Mouse (Mus musculus) limb, embryonic 11.5 days (tissue): ENCODE measurements around the gene Fam57a. TPM values are rescaled to one million over a fixed set of nuclear protein-coding genes. Genes with fewer than 3 reads are reported as not detected.

Source experiments
- ATAC-seq: fragments of 200-750 bp; cut with Nextera tagmentation; 2 replicates; pipeline ENCODE4 v1.8.0; 2017; ENCODE audit warnings: low read depth; ENCODE audit not compliant: insufficient number of reproducible peaks, low FRiP score, low TSS enrichment
- DNase-seq: peaks from one replicate; pipeline ENCODE4 v3.0.0-alpha.2; 2015; ENCODE audit warnings: low spot score
- H3K27ac ChIP-seq: fragments of 300-500 bp; sonication (generic); replicated peaks from 2 replicates; pipeline ENCODE4 v1.5.1; 2014; ENCODE audit warnings: low read depth, mild to moderate bottlenecking, low read length
- H3K27me3 ChIP-seq: fragments of 300-500 bp; sonication (generic); 2 replicates; pipeline ENCODE4 v1.6.1; 2014; ENCODE audit warnings: mild to moderate bottlenecking, low read length, mixed read lengths; ENCODE audit not compliant: control insufficient read depth, insufficient read depth
- H3K36me3 ChIP-seq: fragments of 300-500 bp; sonication (generic); 2 replicates; pipeline ENCODE4 v1.6.1; 2014; ENCODE audit warnings: mild to moderate bottlenecking, low read length, moderate library complexity, mixed read lengths; ENCODE audit not compliant: control insufficient read depth, insufficient read depth
- H3K4me1 ChIP-seq: fragments of 300-500 bp; sonication (generic); 2 replicates; pipeline ENCODE4 v1.6.1; 2014; ENCODE audit warnings: low read length, mixed read lengths; ENCODE audit not compliant: control insufficient read depth, insufficient read depth
- H3K4me2 ChIP-seq: fragments of 300-500 bp; sonication (generic); 2 replicates; pipeline ENCODE4 v1.6.1; 2014; ENCODE audit warnings: low read depth, mild to moderate bottlenecking, moderate library complexity; ENCODE audit not compliant: severe bottlenecking
- H3K4me3 ChIP-seq: fragments of 300-500 bp; sonication (generic); 2 replicates; pipeline ENCODE4 v1.5.1; 2014; ENCODE audit warnings: low read depth, low read length
- H3K9ac ChIP-seq: fragments of 300-500 bp; sonication (generic); 2 replicates; pipeline ENCODE4 v1.6.1; 2014; ENCODE audit warnings: mild to moderate bottlenecking, low read length
- H3K9me3 ChIP-seq: fragments of 300-500 bp; sonication (generic); 2 replicates; pipeline ENCODE4 v1.6.1; 2016; ENCODE audit warnings: low read length; ENCODE audit not compliant: control insufficient read depth
- WGBS: fragments of 180-500 bp; shearing (Covaris S2); extraction: QIAGEN DNeasy Blood & Tissue Kit; methylation state at CpG from one replicate; pipeline ENCODE4 v1.1.7; 2014; 5-methylcytosine and 5-hydroxymethylcytosine counted together
- polyA plus RNA-seq: library from polyadenylated mRNA; unstranded; fragments of >200 nt; fragmentation: Nextera tagmentation; extraction: Ambion mirVana; gene quantifications from 2 replicates; pipeline ENCODE4 v1.2.1, GENCODE M21; 2014

Gene Fam57a
- polyA plus RNA-seq, 1 experiment from 2014 or later: 37.0 TPM

GRCm38 (mm10) chr11:76148055-76149008, 31.1 kb upstream of the Fam57a start:
- WGBS: 89% methylated on average over 8 of the region's 8 CpGs
- Histone ChIP-seq H3K9me3 (no peaks in the 10 kb centered on the region), H3K4me1 (no peaks in the 10 kb centered on the region), H3K9ac (no peak overlapping the region), H3K27me3 (no peaks in the 10 kb centered on the region), H3K36me3 (no peaks in the 10 kb centered on the region), H3K4me2 (no peak overlapping the region), H3K27ac (no peak overlapping the region), H3K4me3 (no peak overlapping the region)
- DNase-seq (no peak), ATAC-seq (no peak)

GRCm38 (mm10) chr11:76150980-76151379, 28.5 kb upstream of the Fam57a start:
- Histone ChIP-seq H3K27ac (no peak overlapping the region), H3K9me3 (no peaks in the 10 kb centered on the region), H3K4me2 (no peak overlapping the region), H3K9ac (no peak overlapping the region), H3K36me3 (no peaks in the 10 kb centered on the region; the same call in 1 of the 2 replicates), H3K27me3 (no peaks in the 10 kb centered on the region), H3K4me3 (no peak overlapping the region), H3K4me1 (no peaks in the 10 kb centered on the region)
- WGBS: 45% methylated on average over 4 of the region's 4 CpGs
- ATAC-seq (no peak), DNase-seq (no peak)

DNA sequence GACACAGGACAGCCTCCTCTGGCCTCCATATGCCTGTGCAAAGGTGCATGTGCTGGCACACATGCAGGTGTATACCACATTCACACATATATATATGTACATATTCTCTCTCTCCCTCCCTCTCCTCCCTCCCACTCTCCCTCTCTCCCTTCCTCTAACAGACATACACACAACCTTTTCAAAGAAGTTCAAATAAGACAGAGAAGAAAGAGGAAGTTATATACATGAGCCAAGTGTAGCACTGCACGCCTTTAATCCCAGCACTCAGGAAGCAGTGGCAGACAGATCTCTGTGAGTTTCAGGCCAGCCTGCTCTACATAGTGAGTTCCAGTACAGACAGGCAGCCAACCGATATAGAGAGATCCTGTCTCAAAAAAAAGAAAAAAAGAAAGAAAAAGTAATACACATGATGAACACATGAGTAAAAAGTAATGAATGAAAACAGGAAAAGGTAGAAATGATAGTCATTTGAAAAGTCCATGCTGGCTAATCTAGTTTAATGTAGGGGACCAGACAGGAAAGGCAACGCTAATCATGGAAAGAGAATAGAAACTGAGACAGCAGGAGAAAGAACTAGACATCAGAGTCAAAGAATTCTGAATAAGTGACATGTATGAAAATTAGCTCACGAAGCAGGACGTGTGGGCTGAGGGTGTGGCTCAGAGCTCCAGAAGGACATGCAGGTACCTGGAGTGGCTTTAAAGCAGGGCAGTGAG, 26.1 kb upstream of the Fam57a start:
- ATAC-seq (no peak), DNase-seq (no peak)
- no peak overlapping the region for H3K27ac ChIP-seq
- no peak overlapping the region for H3K9ac ChIP-seq
- H3K36me3 ChIP-seq: no peaks in the 10 kb centered on the region; the same call in 1 of the 2 replicates
- no peaks in the 10 kb centered on the region for H3K9me3 ChIP-seq
- no peaks in the 10 kb centered on the region for H3K4me1 ChIP-seq
- WGBS: 89% methylated on average over 5 of the region's 5 CpGs
- H3K4me3 ChIP-seq: no peak overlapping the region
- H3K27me3 ChIP-seq: no peaks in the 10 kb centered on the region
- H3K4me2 ChIP-seq: no peak overlapping the region

GRCm38 (mm10) chr11:76154200-76154599, 25.3 kb upstream of the Fam57a start:
- Histone ChIP-seq H3K4me1 (no peaks in the 10 kb centered on the region), H3K27ac (no peak overlapping the region), H3K9ac (no peak overlapping the region), H3K4me3 (no peak overlapping the region), H3K36me3 (no peaks in the 10 kb centered on the region; the same call in 1 of the 2 replicates), H3K27me3 (no peaks in the 10 kb centered on the region), H3K9me3 (no peaks in the 10 kb centered on the region), H3K4me2 (no peak overlapping the region)
- 95% methylated on average over 2 of the region's 2 CpGs for WGBS
- DNase-seq: no peak
- no peak for ATAC-seq

GRCm38 (mm10) chr11:76154861-76155260, 24.6 kb upstream of the Fam57a start:
- ATAC-seq (no peak), DNase-seq (no peak)
- no peaks in the 10 kb centered on the region for H3K27me3 ChIP-seq
- WGBS: 90% methylated on average over 2 of the region's 2 CpGs
- no peak overlapping the region for H3K4me3 ChIP-seq
- no peak overlapping the region for H3K9ac ChIP-seq
- H3K4me2 ChIP-seq: no peak overlapping the region
- no peak overlapping the region for H3K27ac ChIP-seq
- H3K4me1 ChIP-seq: no peaks in the 10 kb centered on the region
- no peaks in the 10 kb centered on the region; the same call in 1 of the 2 replicates for H3K36me3 ChIP-seq
- H3K9me3 ChIP-seq: no peaks in the 10 kb centered on the region

DNA sequence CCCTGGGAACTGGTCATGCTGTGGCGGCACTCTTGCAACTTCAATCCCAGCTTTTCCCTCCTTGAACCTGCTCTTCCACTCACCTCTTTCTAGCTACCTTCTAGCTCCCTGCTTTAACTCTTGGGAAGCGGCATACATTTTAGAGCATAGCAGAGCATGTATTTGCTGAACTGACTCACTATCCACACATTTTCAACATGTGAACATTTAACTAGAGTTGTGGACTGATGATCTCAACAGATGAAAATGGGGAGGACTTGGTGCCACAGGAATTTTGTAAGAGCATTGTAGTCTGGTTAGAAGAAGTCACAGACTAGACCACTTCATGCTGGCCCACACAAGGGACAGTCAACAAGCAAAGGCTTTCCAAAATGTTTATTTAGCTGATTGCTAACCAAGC, 21.1 kb upstream of the Fam57a start:
- Histone ChIP-seq H3K9me3 (no peaks in the 10 kb centered on the region), H3K4me2 (no peak overlapping the region), H3K36me3 (peaks cover 3% of the 10 kb centered on the region; the same call in 1 of the 2 replicates), H3K4me1 (no peaks in the 10 kb centered on the region), H3K27ac (no peak overlapping the region), H3K4me3 (no peak overlapping the region), H3K9ac (no peak overlapping the region), H3K27me3 (no peaks in the 10 kb centered on the region)
- no peak for ATAC-seq
- WGBS: 90% methylated on average over 2 of the region's 2 CpGs
- no peak for DNase-seq

DNA sequence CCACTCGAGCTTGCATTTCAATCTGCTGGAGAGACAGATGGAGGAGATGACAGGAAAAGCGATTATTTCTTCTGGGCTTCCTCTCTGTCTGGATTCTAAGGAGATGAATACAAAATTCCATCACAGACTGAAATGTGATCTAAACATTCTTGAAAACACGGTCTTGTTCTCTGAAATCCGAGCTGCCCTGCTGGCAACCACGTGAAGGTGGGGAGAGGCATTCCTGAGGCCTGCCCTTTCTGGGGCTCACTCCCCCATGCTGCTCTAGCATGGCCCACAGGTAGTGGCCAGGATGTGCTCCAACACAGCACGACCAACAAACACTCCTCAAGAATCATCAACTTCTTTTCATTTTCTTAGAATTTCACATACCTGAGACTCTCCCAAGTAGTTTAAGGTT, 19.2 kb upstream of the Fam57a start:
- no peaks in the 10 kb centered on the region for H3K4me1 ChIP-seq
- H3K9ac ChIP-seq: no peak overlapping the region
- H3K27me3 ChIP-seq: no peaks in the 10 kb centered on the region
- ATAC-seq: no peak
- no peak overlapping the region for H3K27ac ChIP-seq
- no peak overlapping the region for H3K4me2 ChIP-seq
- DNase-seq: peak; percentile 41
- no peak overlapping the region for H3K4me3 ChIP-seq
- peaks cover 3% of the 10 kb centered on the region; the same call in 1 of the 2 replicates for H3K36me3 ChIP-seq
- H3K9me3 ChIP-seq: no peaks in the 10 kb centered on the region
- 50% methylated on average over 6 of the region's 6 CpGs for WGBS

- 94% methylated on average over 4 of the region's 4 CpGs for WGBS
- Histone ChIP-seq H3K4me1 (no peaks in the 10 kb centered on the region), H3K27me3 (no peaks in the 10 kb centered on the region), H3K27ac (no peak overlapping the region), H3K9me3 (no peaks in the 10 kb centered on the region), H3K4me2 (no peak overlapping the region), H3K9ac (no peak overlapping the region), H3K36me3 (peaks cover 3% of the 10 kb centered on the region; the same call in 1 of the 2 replicates), H3K4me3 (no peak overlapping the region)
- ATAC-seq (no peak), DNase-seq (no peak)
These were observed 12.8 kb upstream of the Fam57a start for GRCm38 (mm10) chr11:76166657-76167056.
